Mouse (Mus musculus): Measurements from ENCODE around the gene Rnf141. TPM values are rescaled to one million over a fixed set of nuclear protein-coding genes. Genes with fewer than 3 reads are reported as not detected.
A peak's percentile ranks its signal among the peaks of the same experiment; 100 is the strongest.

Rnf141 gene
- total RNA-seq, 2 experiments from 2014 or later, result 85.2 to 93.9 TPM

DNA sequence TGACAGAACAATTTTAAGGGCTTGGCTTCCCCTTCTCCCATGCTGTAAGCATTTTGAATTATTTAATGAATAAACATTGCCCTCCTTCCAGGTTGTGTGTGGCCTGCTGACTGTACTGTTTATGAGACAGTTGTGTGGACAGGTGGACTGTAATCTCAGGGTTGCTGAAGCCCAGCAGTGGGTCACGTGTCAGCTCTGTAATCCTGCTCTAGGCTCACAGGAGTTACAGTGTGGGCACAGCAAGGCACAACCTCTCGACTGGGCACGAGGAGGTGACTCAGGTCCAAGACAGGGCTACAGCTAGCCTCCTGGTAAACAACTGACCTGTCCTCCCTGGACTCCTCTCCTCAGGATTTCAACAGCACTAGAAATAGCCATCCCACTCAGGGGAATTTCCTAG, 71.9 kb downstream of the Rnf141 start:
- intact Hi-C loops (cut with DNase I), result no loop called here
- no peak for DNase-seq

- intact Hi-C loops (cut with DNase I), result no loop called here
- no peak for DNase-seq
Measured at GRCm38 (mm10) chr7:110770949-110771348, 73.3 kb downstream of the Rnf141 start.

DNA sequence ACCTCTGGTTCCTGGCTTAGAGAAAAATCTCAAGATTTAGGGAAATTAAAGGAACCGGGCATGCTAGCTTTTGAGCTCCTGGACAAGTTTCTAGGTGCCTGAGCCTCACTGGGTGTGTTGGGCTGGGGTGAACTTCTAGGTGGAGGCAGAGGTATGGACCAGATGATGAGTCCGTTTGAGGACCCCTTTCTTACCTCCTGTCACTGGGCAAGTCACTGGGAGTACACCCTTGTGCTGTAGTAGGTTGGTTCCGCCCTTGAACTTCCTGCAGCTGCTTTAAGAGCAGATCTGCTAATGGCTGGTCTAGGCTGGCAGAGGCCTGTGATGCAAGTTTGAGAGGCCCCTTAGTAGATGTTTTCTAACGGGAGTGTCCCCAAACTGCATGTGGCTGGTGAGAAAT, 75.2 kb downstream of the Rnf141 start:
- intact Hi-C loops (cut with DNase I), result no loop called here
- DNase-seq, result no peak

DNA sequence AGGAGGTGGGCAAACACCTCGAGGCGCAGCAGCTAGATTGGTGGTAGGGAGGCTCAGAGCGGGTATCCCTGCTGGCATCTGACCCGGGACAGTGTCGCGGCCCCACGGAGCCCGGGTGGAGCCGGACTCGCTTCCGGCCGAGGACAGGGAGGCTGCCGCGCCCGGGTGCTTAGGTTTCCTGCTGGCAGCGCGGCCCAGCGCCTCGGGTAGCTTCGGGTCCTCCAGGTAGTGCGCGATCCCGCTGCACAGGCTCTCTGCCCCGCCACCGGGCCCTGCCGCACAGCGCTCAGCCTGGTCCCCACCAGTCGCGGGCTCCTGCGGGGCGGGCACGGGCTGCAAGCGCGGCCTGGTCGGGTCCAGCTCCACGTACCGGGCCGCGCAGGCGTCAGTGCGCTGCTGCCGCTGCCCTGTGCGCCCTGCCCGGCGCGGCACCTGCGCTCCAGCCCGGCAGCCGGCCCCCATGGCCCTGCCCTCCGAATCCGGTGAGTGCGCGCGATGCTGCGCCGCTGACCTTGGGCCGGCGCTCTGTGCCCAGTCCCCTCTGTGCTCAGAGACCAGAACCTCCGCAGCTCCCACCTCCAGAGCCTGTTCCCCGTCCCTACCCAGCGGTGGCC, 75.7 kb downstream of the Rnf141 start:
- intact Hi-C loops (cut with DNase I), result no loop called here
- DNase-seq, result no peak

- intact Hi-C loops (cut with DNase I), result no loop called here
- DNase-seq, result no peak
Measured at GRCm38 (mm10) chr7:110768001-110768400, 76.3 kb downstream of the Rnf141 start, which contains the start of gene Ampd3. Gene Ampd3, plus strand, starts transcription at chr7:110768206.

DNA sequence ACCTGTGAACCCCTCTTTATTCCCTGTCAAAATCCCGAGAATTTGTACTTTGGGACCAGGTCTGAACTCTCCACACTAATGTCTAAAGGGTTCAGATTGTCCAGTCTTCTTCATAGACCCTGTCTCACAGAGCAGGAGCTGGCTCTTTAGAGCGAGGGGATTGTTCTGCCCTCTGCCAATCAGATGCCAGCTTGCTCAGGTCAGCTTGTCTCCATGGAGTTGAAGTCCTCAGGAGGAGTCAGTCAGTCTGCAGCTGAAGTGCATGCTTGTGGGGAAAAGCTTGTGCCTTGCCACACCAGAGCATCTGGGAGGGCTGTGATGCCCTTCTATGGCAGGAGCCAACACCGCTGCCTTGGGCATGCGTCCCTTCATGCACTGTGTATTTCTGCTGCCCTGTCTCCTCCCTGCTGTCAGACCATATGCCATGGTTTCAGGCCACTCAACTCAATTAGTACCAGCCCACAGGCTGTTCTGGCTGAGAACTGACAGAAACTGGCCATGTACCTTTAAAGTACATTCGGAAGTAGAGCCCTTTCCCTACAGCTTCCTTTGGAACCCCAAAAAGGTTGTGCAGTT, 81.6 kb downstream of the Rnf141 start:
- peak; percentile 84 for DNase-seq
- intact Hi-C loops (cut with DNase I), result no loop called here

DNA sequence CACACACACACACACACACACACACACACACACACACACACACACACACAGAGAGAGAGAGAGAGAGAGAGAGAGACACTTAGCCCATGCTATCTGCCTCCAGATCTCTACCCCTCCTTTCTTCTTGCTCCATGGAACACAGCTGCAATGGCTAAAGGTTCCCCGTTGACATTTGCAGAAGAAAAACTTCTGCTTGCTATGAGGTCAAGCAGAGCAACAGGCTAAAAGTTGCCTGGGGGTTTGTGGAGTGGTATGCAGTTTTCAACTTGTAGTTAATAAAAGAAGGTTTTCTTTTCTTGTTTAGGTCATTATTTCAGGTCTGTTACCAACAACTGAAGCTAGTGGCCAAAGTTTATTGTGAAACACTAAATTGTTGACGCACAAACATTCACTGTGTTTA, 87.8 kb downstream of the Rnf141 start:
- intact Hi-C loops (cut with DNase I), result no loop called here
- DNase-seq, result no peak

DNA sequence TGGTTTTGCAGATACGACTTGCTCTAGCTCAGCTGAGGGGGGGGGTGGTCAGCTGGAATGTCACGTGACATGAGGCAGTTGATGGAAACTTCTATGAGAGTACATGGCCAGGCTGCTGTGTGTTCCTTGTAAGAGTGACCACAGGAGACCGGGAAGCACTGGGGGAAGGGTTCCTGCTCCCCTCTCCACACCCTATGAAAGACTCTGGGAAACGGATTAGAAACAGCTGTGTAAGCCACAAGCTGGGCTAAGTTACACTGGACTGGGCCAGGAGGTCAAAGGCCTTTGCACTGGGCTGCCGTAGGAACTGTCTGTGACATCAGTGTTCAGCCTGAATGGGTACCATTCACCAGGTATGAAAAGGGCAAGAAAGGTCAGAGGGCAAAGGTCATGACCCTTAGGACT, 90.3 kb downstream of the Rnf141 start:
- no peak for DNase-seq
- intact Hi-C loops (cut with DNase I), result no loop called here

GRCm38 (mm10) chr7:110753310-110753709, 90.9 kb downstream of the Rnf141 start:
- no peak for DNase-seq
- intact Hi-C loops (cut with DNase I), result no loop called here

- DNase-seq, result no peak
- intact Hi-C loops (cut with DNase I), result no loop called here
Measured at GRCm38 (mm10) chr7:110751634-110752033, 92.6 kb downstream of the Rnf141 start.

- DNase-seq, result no peak
- intact Hi-C loops (cut with DNase I), result no loop called here
Measured at GRCm38 (mm10) chr7:110750834-110751233, 93.4 kb downstream of the Rnf141 start.

Small RNA genes lying within 50 kb of the gene (microRNA-seq; reads per million reads assigned to microRNA genes)
- not detected for gene Gm47282

Other genes starting within 250 kb of the Rnf141 start
- 100 to 1,000 TPM; 141 to 177 TPM for gene Sbf2, start 229.5 kb downstream of the Rnf141 start, total RNA-seq (2021)
- 1 to 10 TPM; 2.3 to 2.6 TPM for gene Adm, start 216.8 kb downstream of the Rnf141 start, total RNA-seq (2021)
- gene Ampd3, start 76.3 kb downstream of the Rnf141 start, total RNA-seq (2021), result 10 to 100 TPM; 18.5 to 19.5 TPM
- gene Lyve1, start 18.8 kb upstream of the Rnf141 start, total RNA-seq (2021), result 1 to 10 TPM; 4.0 to 5.1 TPM
- 1 to 10 TPM; 1.5 TPM for gene Mrvi1, start 138.0 kb upstream of the Rnf141 start, total RNA-seq (2021)
- 10 to 100 TPM; 66.0 to 70.1 TPM for gene Ctr9, start 184.5 kb upstream of the Rnf141 start, total RNA-seq (2021)
- gene Eif4g2, start 238.6 kb upstream of the Rnf141 start, total RNA-seq (2021), result 1,000 to 10,000 TPM; 1,288 to 1,328 TPM